Mouse (Mus musculus) megakaryocyte progenitor cell, adult 5-6 weeks (primary cell): ENCODE data around the gene Sh3bp2. TPM values are rescaled to one million over a fixed set of nuclear protein-coding genes. Genes with fewer than 3 reads are reported as not detected.
A peak's percentile ranks its signal among the peaks of the same experiment; 100 is the strongest.

Experiments used
- ATAC-seq: replicated peaks from 2 replicates; pipeline ENCODE4 v1.8.0; 2016; ENCODE audit warnings: mild to moderate bottlenecking, moderate TSS enrichment, inconsistent platforms; ENCODE audit not compliant: poor library complexity
- total RNA-seq, 2 experiments: library from RNA; stranded (forward) in 1 of 2; stranded (reverse) in 1 of 2; fragments of 157-497, 149-512 nt in 1 of 2; fragments of 200-1000 nt in 1 of 2; gene quantifications; 2 replicates each; pipeline versions ENCODE4 v1.2.3 to v1.2.4; 2015 to 2017

Sh3bp2 gene
- total RNA-seq, 2 experiments from 2014 or later, result 10.0 to 21.0 TPM

GRCm38 (mm10) chr5:34524511-34524910 is 1.1 kb upstream of the Sh3bp2 start:
- no peak for ATAC-seq

GRCm38 (mm10) chr5:34526477-34526775 is 788 bp downstream of the Sh3bp2 start:
- ATAC-seq, result no peak

GRCm38 (mm10) chr5:34527352-34527751 is 1.7 kb downstream of the Sh3bp2 start:
- ATAC-seq, result no peak

DNA sequence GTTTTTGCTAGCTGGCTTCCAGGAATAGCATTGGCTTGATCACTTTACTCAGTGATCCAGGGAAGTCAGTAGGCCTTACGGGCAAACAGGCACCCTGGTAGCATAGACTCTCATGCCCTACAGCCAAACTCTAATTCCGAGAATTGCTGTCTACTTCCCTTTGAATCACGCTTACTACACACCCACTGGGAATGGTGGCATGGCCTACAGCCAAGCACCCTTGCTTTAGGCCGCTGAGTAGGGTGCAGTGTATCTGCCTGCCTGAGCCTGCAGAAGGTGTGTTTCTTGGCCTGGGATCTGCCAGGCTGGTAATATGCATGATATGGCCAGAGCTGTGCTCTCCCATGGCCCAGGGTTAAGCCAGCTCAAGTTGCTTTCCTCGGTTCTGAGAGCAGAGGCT is 3.1 kb downstream of the Sh3bp2 start:
- no peak for ATAC-seq

- ATAC-seq, result no peak
Observed at GRCm38 (mm10) chr5:34530116-34530515, 4.5 kb downstream of the Sh3bp2 start.

- ATAC-seq, result no peak
Observed at GRCm38 (mm10) chr5:34530687-34531086, 5.0 kb downstream of the Sh3bp2 start.

DNA sequence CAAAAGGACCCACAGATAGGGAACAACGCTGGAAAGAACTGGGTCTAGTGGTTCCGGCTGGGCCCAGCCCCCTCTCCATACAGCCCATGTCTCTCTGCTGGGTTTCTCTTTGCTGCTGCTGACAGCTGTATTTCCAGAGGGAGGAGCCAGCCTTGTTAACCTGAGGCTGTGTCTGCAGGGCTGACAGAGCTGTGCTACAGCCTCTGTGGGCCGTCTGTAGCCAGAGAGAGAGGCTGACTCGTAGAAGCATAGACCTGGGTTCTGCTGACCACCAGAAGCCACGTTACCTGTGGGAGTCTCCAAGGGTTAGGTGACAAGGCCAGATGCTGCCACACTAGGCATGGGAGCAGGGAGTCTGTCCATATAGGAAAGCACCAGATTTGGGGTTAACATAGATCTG is 7.4 kb downstream of the Sh3bp2 start:
- ATAC-seq, result no peak

- peak; percentile 59 for ATAC-seq
Observed at GRCm38 (mm10) chr5:34533820-34534219, 8.2 kb downstream of the Sh3bp2 start.

- ATAC-seq, result peak; percentile 31
Observed at GRCm38 (mm10) chr5:34534776-34535581, 9.3 kb downstream of the Sh3bp2 start.

DNA sequence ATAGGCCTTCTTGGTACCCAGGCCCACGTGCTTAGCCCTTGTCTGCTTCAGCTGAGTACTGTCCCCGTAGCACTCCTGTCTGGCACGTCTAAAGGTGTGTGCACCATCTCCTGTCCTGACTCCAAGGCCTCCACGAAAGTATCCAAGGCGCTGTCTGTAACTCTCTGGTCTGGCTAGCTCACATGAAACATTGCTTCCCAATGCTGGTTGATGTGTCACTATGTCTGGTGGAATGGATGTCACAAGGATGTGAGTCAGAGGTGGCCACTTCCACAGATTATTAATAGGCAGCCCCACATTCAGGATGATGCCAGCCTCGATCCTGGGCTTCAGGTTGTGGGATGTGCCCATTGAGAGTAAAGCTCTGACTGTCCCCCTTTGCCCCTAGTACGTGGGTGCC is 10.2 kb downstream of the Sh3bp2 start:
- no peak for ATAC-seq

DNA sequence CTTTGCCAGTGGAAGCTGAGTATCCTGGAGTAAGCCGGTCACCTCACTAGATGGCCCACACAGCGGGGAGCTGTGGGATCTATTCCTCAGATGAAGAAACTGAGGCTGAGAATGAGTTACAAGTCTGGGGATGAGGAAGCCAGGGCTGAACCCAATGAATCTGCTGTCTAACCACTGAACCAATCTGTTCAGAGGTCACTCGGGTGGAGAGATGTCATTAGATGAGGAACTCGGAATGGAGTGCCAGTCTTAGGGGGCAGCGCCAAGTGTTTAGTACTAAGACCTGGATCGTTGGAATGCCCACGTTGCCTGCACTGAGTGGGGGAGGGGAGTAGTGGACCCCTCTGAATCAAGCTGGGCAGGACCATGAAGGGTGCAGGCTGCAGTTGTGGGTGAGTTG is 12.4 kb downstream of the Sh3bp2 start:
- ATAC-seq, result no peak

GRCm38 (mm10) chr5:34538527-34538926 is 12.9 kb downstream of the Sh3bp2 start:
- peak; percentile 47 for ATAC-seq

DNA sequence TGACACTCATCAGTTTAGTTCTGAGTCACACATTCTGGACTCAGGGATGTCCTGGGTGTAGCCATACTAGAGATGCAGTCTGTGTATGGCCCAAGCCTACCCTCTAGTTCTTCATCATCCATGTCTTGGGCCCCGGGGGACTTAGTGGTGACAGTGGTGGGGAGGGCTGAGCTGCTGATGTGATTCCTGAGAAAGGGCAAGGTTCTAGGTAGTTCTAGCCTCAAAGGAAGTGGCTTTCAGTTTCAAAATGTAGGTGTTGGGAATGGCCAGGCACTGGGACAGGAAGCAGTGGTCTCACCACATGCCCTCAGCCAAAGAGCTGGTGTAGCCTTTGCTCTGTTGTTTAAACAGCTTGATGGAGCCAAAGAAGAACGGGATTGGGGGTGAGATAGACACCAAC is 13.5 kb downstream of the Sh3bp2 start:
- ATAC-seq, result no peak

DNA sequence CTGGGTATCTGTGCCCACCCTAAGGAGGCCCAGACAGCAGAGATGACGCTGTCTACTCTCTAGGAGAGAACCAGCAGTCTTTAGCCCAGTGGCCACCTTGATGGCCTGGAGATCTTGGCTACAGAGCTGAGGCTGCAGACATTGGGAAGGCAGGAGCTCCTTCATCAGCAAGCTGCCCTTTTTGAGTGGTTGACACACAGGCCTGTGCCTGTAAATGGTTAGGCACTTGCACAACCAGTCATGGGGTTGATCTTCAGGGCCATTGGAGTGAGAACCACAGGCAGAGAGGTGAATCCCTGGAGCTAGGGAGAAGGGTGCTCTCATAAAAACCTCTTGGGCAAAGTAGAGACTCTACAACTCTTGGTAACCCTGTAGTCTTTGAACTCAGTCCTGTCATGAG is 16.5 kb downstream of the Sh3bp2 start:
- ATAC-seq, result no peak

DNA sequence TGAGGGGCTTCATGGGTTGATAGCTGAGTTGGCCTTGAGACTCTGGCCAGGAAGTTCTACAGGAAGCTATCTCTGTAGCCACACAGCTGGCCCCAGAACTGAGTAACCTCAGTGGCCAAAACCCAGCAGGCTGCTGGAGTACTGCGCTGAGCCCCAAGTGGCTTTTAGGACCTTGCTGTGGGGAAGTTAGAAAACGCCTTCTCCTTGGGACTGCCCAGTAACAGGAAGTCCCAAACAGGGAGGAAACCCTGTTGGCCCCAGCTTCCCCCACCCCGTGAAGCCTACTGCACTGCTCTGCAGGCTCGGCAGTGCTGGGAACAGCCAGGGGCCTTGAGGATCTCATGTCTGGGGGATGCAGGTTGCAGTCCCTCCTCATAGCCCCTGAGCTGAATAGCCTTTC is 17.5 kb downstream of the Sh3bp2 start:
- peak; percentile 59 for ATAC-seq

GRCm38 (mm10) chr5:34547410-34547809 is 21.8 kb downstream of the Sh3bp2 start:
- ATAC-seq, result peak; percentile 63

DNA sequence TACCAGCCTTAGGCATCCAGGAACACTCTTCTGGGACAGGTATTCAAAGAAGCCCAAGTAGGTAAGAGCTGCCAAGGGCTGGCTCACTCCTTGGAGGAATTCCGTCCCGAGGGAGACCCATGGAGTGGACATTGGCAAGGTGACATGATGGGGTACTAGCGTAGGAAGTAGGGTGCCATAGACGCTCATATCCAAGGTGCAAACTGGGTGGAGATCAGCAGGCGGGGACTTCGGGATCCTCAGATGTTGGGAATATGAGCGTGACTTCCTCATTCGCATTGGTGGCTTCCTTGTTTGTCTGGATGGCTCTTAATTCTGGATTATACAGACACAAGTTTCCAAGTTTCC is 23.5 kb downstream of the Sh3bp2 start:
- ATAC-seq, result no peak

DNA sequence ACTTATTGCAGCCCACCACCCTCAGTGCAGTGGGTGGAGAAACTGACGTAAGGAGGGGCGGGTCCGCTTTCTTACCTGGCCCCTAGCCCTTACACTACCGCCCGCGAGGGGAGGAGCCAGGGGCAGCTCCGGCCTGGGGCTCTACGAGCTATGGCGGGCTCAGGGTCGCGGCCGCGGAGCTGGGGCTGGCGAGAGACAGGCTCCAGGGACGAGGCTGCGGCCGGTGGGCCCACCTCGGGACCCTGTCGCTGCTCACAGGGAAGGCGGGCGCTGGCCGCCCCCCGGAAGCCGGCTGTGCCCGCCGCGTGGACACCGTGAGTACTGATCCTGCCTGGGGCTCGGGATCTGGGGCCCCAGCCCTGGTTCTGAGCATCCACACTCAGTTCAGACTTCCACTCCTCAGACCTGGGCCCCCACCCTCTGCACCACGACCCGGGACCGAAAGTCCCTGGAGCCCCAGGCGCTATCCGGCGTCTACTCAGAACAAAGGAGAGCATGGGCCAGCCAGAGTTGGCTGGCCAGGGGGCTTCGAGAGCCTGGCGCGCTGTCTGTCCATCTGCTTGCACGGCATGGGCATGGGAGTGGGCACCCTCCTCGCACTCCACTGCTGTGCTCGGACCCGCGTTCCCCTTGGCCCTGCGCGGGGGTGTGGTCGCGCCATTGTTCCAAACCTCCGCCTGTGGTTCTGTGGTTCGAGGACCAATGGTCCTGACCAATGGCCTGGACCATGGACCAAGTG is 24.0 kb downstream of the Sh3bp2 start:
- peak; percentile 63 for ATAC-seq

- 0 out of 2 replicates have a peak, but pooled peaks have one; percentile 8 for ATAC-seq
Observed at GRCm38 (mm10) chr5:34550251-34550650, 24.6 kb downstream of the Sh3bp2 start.

DNA sequence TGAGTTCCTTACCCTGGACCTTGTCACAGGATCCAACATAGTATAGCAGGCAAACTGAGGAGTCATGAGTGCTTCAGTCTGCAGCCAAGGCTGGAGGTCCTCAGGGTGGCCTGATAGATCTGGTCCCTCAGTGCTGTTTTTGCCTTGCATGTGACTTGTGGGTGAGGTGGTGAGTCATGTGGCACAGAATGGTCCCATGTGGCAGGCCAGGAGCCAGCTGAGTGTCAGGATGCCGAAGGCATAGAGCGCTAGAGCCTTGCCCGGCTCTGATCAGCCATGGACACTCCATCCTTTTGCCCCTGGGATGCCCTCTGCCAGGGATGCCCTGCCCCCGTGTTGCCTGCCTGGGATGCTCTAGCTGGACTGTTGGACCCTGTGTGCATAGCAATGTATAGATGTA is 26.2 kb downstream of the Sh3bp2 start:
- no peak for ATAC-seq

DNA sequence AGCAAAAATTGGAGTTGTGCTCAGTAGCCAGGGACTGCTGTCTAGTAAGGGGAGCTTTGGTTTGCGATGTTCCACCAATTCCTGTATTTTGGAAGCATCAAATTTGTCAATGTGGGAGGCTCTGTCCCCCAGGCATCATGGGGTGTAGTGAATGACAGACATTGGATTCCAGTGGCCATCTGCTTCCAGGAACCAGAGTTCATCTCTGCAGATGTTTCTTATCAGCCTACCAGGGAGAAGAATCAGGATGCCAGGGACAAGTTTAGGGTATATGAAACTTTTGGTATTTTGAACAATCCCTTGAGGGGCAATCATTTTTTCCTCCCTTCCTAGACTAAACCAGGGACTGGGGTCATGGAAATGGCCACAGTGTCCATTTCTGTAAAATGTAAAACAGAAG is 38.2 kb downstream of the Sh3bp2 start:
- no peak for ATAC-seq

GRCm38 (mm10) chr5:34564291-34564690 is 38.7 kb downstream of the Sh3bp2 start:
- no peak; the same call in 1 of the 2 replicates for ATAC-seq
